Mouse (Mus musculus) heart, adult 11 months (tissue): ENCODE measurements around the gene Ppp1r12a.

Experiments used
- DNase-seq: peaks from one replicate; pipeline ENCODE4 v3.0.0; 2022

Gene Ppp1r12a

DNA sequence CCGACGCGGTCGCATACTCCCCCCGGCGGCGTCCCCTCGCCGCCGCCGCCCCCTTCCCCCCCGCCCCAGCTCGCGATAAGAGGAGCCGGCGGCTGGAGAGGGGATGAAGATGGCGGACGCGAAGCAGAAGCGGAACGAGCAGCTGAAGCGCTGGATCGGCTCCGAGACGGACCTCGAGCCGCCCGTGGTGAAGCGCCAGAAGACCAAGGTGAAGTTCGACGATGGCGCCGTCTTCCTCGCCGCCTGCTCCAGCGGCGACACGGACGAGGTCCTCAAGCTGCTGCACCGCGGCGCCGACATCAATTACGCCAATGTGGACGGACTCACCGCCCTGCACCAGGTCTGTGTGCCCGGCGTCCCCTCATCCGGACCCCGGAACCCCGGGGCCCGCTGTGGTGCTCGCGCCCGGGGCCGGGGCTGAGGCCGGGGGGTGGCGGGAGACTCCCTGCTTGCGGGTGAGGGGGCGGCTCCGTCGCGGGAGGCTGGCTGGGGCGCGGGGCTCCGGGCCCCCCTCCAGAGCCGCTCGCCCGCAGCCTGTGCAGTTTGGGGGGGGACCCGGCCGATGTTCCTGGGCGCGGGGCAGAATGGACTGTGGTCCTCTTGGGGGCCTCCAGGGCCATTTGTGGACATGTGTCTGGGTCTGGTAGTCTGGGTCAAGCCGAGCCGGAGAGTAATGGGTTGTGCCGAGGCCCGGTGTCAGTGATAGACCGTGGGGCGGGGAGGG is 466 bp downstream of the Ppp1r12a start:
- DNase-seq, result peak; percentile 97

DNA sequence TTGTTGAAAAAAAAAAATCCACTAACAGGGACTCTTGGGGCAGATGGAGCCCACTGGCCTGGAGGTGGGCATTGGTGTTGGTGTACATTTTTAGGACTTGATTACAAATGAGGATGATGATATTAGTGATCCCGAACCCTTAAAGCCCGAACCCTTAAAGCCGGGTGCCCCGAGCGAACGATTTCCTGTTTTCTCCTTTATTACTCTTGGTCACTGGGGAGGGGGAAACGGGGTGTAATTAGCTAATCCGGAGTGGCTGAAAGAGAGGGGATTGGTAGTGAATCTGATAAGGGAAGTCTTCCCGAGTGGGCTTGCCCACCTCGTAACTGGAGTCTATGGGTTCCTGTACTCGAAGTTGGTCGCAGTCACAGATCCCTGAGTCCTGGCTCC is 1.0 kb downstream of the Ppp1r12a start:
- DNase-seq, result peak; percentile 93

DNA sequence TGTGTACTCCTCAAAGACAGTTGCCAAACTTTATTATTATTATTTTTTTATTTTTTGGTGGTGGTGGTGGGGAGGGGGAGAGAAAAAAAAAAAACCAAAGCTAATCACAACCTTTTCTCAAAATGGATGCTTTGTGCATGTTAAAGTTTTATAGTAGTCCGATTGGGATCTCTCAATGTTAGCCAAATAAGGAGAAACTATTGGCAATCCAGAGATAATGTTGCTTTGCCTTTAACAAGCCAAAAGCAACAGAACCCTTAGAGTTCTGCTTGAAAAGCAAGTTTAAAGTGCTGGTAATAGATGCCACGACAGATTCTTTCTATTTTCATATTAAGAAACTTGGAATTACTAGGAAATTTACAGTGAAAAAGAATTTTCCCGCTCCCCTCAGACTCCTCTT is 1.5 kb downstream of the Ppp1r12a start:
- DNase-seq, result no peak

DNA sequence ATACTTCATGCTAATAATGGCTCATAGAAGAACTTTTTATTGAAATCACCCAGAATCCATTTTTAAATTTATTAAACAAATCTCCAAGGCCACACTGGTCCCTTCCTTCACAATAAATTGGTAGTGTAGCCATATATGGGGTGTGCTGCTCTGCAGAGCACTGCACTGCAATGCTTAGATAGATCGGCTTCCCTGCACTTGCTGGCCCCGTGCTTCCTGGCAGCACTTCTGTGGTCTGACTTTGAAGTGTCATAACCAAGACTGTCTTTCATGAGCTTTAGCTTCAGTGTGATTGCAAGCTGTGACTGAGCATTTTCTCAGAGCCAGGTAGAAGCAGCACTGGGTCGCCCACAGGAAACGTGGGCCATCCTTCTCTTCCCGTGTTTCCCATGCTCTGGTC is 5.8 kb downstream of the Ppp1r12a start:
- DNase-seq, result peak; percentile 94

DNA sequence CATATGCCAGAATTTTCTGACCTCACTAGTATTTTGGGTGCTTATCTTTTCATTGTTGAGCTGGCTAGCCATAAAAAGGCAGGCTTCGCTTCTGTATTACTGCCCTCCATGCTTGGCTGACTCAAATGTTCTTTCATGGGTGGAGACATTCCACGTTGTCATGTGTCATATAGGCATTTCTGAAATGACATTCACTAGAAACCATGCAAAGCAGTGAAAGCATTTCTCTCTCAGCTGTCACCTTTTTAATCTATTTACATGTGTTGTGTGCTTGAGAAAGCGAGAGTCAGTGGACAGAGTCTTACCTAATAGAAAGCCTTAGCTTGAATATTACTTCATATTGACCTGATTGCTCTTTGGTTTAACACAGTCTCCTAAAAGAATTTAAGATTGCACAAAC is 8.8 kb downstream of the Ppp1r12a start:
- DNase-seq, result no peak

DNA sequence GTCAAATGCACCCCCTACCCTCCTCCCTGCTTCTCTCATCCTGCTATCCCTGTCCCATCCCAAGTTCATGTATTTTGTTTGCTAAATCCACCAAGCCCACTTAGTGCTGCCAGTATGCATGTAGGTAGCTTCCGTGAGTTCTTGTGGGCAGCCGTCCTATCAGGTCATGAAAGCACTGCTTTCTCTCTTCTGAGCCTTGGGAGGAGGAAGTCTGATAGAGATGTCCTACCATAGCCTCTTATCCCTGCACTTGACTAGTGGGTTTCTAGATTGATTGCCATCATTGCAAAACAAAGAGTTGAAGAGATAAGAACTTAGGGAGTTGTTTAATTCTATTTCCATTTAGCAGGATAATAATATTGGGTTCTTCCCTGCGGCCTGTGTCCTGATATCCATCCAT is 9.6 kb downstream of the Ppp1r12a start:
- no peak for DNase-seq

DNA sequence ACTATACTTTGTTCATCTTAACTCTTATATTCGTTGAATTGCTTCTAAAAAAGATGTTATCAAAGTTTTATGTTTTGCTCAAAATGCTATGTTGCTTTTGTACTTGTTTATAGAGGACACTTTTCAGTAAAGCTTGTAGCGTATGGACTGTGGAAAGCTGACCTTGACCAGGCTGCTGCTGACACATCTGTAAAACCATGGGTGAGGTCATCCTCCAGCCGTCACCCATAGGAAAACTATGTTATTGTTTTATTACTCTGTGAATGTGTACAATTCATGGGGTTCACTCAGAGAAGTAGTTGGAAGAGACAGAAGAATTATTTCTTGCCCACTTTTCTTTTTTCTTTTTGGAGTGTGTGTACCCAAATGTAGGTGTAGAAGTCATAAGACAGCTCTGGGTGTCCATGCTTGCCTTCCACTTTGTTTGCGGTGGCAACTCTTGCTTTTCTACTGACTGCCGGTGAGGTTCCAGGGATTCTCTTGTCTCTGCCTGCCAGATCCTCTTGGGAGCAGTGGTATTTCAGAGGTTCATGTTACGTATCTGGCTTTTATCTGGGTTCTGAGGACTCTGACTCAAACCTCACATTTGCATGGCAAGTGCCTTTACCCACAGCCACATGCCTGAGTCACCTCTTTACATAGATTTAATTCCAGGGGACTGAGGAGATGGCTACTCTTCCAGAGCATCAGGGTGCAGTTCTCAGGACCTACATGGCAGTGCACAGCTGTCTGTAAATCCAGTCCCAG is 11.0 kb downstream of the Ppp1r12a start:
- DNase-seq, result peak; percentile 90

DNA sequence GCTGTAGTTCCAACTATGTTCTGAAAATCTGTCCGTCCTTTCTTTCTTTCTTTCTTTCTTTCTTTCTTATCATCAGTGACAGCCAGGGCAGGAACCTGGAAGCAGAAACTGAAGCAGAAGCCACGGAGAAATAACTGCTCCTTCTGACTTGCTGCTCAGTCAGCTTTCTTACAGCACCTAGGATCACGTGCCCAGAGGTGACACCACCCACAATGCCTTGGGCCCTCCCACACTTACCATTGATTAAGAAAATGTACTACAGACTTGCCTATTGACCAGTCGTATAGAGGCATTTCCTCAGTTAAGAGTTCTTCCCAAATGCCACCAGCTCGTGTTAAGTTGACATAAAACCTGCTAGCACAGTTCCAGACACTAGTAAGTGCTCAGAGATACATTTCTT is 12.1 kb downstream of the Ppp1r12a start:
- DNase-seq, result no peak

DNA sequence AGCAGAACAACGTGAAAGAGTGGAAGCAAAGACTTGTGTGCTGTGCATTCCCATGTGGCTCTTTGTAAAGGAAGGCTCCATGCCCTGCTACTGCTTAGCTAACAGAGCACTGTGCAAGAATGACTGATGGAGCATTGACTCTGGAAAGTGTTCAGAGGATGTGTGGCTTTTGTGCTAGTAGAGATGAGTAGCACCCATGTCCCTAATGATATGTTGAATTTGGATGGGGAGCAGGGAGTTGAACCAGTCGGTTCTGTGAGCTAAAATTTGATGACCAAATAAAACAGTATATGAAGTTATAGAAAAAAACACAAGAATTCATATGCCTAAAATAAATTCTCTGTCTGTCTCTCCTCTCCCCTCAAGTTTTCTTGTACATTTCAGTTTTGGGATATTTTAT is 13.9 kb downstream of the Ppp1r12a start:
- DNase-seq, result peak; percentile 70

DNA sequence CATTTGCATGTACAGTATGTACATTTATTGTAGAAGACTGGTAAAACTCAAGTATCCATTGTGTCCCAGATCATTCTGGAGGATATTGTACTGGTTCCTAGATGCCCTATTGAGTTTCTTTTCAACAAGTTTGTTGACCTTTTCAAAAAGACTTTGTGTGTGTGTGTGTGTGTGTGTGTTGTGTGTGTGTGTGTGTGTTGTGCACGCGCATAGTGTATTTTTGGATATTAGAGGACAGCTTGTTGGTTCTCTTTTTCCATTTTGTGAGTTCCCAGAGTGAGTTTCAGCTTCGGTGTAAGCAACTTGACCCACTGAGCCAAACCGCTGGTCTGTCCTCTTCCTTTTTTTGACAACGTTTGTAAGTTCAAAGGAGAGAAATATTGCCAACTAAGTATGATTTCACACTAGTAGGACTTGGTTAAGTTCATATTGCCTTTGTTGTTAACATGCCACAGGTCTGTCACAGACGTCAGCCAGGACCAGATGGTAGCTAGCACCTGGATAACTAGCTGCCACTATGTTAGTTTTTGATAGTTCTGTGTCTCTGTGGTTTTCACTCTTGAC is 16.4 kb downstream of the Ppp1r12a start:
- DNase-seq, result no peak

DNA sequence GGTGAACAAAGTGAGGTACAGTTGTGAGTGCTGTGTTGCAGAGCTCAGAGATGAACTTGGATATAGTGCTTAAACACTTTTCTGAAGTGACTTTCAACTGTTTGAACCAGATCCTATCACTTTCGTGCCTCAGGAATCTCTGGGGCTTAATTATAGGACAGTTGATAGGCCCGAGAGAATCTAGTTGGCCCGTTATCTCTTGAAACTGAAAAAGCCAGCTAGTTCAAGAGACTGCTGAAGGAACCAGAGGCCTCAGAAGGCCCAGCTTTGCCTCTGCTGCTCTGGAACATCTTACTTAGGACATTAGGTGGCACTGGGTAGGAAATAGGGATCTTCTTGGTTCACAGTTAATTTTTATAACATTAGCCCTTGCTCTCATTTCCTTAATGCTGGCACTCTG is 17.4 kb downstream of the Ppp1r12a start:
- no peak for DNase-seq

DNA sequence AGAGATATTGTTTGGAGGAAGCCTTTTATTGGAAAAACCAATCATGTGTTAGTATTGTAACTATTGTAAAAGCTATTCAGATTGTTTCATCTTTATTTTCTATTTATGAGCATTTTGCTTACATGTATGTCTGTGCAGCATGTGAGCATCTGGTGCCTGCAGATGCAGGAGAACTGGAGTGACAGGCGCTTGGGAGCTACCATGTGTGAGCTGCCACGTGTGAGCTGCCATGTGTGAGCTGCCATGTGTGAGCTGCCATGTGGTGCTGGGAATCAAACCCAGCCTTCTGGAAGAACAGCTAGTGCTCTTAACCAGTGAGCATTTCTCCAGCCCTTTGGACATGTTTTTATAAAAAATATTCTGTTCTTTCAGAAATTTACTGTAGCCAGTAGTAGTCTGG is 18.3 kb downstream of the Ppp1r12a start:
- DNase-seq, result no peak

DNA sequence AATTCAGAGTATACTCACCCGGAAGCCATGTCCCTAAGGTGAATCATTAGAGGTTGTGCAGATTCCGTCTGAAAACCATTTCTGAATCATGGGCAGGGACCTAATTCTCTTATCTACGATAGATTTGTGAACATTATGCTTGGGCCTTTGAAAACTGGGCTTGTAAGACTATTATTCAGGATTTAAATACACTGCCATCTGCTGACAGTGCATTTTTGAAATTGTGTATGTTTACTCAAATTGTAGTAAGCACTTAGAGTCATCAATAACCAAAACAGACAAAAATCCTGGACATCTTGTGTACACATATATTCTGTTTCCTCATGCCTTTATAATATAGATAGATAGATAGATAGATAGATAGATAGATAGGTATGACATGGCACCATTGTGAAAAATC is 19.9 kb downstream of the Ppp1r12a start:
- no peak for DNase-seq

DNA sequence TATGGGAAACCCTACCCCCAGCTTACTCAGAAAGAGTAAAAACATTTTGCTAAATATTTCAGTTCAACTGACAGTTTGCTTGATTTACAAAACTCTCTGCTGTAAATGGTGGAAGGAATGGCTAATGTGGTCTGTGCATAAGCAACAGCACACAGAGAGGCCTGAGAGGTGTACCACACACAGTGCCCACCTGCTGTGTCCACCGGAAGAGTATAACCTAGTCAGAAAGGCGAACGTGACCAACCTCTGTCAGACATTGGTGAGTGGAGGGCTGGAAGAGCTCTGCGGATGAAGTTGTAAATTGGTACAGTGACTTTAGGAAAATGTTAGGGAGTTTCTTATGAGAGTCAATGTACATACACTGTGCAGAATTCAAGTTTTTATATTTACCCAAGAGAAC is 20.4 kb downstream of the Ppp1r12a start:
- no peak for DNase-seq

DNA sequence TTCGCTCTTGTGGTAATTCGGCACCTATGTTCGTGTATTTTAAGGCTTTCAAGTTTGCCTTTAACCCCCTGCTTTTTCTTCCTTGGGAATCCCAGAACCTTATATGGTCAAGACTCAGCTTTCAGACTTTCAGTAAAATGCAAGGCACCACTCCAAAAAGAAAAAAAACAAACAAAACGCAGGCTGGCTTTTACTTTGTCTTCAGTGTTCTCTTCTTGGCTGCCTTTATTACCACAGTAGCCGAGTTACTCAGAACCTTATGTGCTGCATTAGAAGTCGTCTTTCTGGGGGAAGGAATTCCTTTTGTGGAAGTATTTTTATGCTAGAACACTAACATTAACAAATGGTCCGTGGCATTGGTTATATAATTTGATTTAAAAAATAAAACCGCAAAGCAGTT is 22.8 kb downstream of the Ppp1r12a start:
- DNase-seq, result no peak

DNA sequence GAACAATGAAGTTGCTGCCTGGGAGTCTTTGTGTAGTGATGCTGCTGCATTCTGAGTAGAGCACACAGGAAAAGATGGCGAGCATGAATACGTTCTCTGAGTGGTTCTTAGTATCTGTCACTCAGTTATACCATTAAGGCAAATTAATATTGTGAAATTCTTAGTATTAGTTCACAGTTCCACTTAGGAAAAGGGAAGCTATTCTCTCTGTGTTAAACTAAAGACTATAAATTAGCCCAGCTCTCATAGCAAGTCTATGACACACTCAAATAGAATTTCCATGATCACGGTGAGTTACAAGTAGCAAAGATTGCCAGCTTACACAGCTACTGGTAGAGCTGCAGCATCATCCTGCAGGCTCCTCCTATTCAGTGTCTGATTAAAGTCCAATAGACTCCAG is 23.3 kb downstream of the Ppp1r12a start:
- no peak for DNase-seq

DNA sequence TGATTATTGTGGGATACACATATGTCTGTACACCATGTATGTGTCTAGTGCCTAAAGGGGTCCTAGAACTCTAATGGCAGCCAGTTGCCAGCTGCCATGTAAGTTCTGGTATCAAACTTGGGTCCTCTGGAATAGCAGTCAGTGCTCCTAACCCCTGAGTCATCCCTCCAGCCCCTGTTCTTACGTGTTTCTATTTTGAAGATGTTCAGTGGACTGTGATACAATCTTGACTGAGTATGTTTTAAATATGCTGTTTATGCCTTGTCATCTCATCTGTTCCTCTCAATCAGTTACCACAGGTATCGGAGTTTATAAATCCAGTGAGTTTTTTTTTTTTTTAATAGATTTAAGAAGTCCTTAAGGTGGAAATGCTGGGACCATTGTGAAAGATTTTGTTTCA is 27.3 kb downstream of the Ppp1r12a start:
- no peak for DNase-seq

DNA sequence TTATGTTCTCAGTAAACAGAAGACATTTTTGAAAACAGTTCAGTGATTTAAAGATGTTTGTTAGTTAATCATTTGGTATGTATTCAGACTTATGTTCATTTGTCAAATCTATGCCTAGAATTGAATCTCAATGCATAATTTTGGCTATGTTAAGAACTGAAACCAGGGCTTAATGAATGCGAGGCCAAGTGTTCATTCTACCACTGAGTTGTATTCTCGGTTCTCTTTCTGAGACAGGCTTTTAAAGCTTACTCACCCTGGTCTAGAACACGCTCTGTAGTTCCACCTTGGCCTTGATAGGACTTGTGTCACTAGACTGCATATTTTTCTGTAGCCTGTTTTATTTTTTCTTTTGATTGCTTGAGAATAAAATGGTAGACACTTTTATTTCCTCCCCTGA is 28.0 kb downstream of the Ppp1r12a start:
- DNase-seq, result no peak

DNA sequence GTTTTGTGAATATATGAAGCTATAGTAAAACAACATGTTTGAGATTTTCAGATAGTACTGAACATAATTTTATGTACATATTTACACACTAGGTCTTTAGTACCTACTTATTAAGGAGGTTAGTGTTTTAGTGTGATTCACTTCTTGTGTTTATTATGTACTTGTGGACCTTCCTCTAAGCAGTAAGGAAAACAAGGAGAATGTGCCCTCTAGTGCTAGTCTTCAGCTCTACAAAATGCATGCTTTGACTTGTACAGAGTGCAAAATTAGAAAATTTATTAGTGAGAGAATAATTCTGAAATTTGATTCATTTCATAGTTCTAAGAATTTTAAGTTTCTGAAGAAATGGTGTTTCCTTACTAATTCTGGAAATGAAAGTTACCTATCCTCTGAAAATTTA is 28.6 kb downstream of the Ppp1r12a start:
- no peak for DNase-seq

DNA sequence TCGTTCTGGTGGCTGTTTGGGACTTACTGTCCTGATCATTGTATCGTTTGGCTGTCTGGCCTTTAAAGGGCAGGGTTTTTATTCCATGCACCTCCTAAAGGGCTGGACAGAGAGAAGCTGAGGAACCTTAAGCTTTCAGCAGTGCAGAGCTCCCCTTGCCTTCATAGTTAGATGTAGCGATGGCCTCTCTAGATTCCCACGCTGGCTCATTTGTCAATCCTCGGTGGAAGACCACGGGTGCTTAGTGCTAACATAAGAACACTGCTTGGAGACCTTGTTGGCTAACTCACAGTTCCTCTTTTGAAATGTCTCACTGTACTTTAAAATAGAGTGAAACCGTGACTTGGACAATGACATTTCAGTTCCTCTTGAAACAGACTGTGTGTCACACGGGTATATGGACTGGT is 29.4 kb downstream of the Ppp1r12a start:
- DNase-seq, result peak; percentile 89

DNA sequence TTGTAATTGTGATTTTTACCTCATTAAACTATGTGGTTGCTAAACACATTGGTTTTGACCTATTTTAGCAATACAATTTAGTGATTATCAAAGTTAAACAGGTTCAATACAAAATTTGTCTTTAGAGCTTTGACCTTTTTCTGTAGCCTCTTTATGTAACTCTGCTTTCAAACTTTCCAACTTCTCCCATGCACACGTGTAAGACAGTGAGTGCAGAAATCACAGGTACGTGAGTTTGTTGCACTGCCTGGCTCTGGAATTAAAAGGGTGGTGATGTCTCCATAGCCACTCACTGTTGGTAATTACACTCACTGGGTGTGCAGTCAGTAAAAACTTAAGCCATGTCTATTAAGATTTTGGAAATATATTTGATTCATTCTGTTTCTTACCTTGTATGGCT is 30.3 kb downstream of the Ppp1r12a start:
- no peak for DNase-seq

DNA sequence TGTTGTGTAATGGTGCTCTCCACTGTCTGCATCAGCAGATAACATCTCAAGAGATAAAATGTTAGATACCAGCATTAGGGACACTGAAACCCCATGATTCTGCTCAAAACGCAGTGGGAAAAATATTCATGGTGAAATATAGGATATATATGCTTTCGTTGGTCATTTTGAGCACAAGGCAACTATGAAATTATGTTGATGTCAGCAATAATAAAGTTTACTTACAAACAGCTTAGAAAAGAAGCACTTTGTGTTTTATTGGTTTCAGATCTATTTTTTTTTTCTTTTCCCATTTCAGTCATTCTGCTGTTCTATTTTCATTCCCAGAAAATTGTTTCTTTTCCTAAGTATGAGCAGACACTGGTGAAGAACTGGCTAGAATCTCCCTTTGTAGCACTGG is 34.1 kb downstream of the Ppp1r12a start:
- DNase-seq, result no peak

DNA sequence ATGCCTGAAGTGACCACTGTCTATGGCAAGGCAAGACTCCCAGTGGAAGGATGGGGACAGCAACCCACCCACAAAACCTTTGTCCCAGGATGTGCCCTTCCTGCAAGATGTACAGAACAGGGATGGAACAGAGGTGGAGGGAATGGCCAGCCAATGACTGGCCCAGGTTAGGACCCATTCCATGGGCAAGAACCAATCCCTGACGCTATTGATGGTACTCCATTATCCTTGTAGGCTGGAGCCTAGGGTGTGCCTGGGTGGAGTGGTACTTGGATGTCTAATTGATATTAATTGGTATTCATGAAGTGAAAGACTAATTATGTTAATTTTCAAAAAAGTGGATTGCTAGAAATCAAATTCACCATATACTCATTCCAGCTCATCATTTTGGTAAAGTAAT is 35.5 kb downstream of the Ppp1r12a start:
- DNase-seq, result no peak

DNA sequence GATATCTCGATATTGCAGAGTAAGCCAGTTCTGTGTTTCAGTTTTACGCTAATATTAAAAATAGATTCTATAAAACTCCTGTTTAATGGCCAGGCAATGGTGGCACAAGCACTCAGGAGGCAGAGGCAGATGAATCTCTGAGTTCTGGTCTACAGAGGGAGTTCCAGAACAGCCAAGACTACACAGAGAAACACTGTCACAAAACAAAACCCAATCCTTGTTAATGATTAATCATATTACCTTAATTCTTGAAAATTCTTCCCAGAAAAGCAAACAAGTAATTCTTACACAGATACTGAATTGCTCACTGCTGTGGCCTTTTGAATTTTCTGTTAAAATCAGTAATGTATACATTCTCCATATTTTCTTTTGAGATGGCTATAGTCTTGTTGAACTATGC is 37.0 kb downstream of the Ppp1r12a start:
- DNase-seq, result no peak

DNA sequence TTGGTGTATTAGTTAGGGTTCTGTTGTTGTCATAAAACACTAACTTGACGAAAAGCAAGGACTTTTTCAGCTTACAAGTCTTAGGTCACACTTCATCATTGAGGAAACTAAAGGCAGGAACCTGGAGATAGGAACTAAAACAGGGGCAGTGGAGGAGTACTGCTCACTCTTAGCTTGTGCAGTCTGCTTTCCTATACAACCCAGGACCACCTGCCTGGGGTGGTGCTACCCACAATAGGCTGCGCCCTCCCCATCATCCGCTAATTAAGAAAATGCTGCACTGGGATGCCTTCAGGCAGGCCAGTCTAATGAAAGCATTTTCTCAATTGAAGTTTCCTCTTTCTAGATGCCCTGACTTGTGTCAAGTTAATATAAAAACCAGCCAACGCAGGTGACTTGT is 40.1 kb downstream of the Ppp1r12a start:
- DNase-seq, result no peak
